ENCODE assay signal across 8 mouse cellular contexts in the genomic region with DNA sequence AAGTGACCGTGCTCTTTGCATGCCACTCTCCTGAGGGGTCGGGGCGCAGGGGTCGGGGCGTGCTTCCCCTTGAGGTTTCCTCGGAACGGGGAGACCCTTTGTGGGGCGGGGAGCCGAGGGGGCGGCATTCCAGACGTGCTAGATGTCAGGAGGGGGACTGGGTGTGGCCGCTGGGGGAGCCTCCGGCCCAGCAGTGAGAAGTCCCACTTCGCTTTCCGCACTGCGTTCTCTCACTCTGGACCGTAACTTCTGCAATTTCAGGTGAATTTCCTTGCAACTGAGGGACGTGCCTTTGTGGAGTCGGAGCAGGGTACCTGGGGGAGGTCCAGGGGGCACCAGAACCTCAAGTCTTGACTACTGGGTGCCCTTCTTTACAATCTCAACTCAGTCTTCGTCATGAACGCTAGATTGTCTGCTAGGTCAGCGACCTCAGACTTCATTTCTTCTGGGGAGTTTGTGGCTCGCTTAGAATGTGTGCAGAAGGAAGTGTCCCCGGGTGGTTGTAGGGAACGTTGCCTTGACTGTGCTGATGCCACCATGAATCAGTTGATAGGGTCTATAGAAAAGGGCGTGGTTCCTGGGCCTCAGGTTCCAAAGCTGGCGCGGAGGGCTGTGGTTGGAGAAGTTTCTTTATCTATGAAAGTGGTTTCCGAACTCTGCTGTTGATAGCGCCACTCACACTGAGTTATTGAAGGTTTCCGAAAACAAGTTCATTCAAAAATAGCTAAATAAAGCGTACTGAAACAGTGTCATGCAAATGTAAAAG. TPM values are rescaled to one million over a fixed set of nuclear protein-coding genes. Genes with fewer than 3 reads are reported as not detected.
DNase-seq lines count a peak whose midpoint lies in the region; ATAC-seq and TF ChIP-seq lines count a peak whose summit lies in the region.

No protein-coding gene starts in this region.

- TF ChIP-seq CTCF in thymus, adult 2 months (IDR thresholded peaks at IDR 0.05; ENCODE audit: borderline replicate concordance, control insufficient read depth, extremely low read depth, insufficient read depth, low read length, poor library complexity), result no peak

- ATAC-seq in erythroblast, adult 5-6 weeks (replicated peaks; ENCODE audit: low FRiP score, poor library complexity, severe bottlenecking), result no peak
- ATAC-seq in forebrain, embryonic 13.5 days, result peak; percentile 44
- peak; percentile 47 for ATAC-seq in intestine, embryonic 16.5 days

- H3K36me3 ChIP-seq in erythroblast, embryonic 14.5 days (ENCODE audit: control insufficient read depth), result no peaks in the 10 kb centered on the region
- H3K36me3 ChIP-seq in forebrain, embryonic 13.5 days (ENCODE audit: poor library complexity, severe bottlenecking), result no peaks in the 10 kb centered on the region
- H3K36me3 ChIP-seq in intestine, embryonic 16.5 days (ENCODE audit: control insufficient read depth, insufficient read depth, low read length), result no peaks in the 10 kb centered on the region
- no peaks in the 10 kb centered on the region for H3K36me3 ChIP-seq in megakaryocyte, embryonic 14.5 days (replicated peaks; ENCODE audit: low read length)
- no peaks in the 10 kb centered on the region for H3K36me3 ChIP-seq in thymus, adult 2 months (ENCODE audit: control insufficient read depth, insufficient read depth, low read length)

- peak overlapping the region; percentile 54 for H3K4me3 ChIP-seq in erythroblast, embryonic 14.5 days (replicated peaks)
- H3K4me3 ChIP-seq in forebrain, embryonic 13.5 days, result peak overlapping the region; percentile 49
- peak overlapping the region; percentile 68 for H3K4me3 ChIP-seq in intestine, embryonic 16.5 days (ENCODE audit: low read length)
- peak overlapping the region; percentile 89 for H3K4me3 ChIP-seq in megakaryocyte, embryonic 14.5 days (replicated peaks)
- H3K4me3 ChIP-seq in thymus, adult 2 months (ENCODE audit: control insufficient read depth, insufficient read depth, low read length), result peak overlapping the region; percentile 88

- H3K9ac ChIP-seq in forebrain, embryonic 13.5 days, result peak overlapping the region; percentile 65
- H3K9ac ChIP-seq in intestine, embryonic 16.5 days (ENCODE audit: low read depth, low read length), result peak overlapping the region; percentile 91

- WGBS in forebrain, embryonic 13.5 days, result 8% methylated on average over 32 of the region's 32 CpGs
- WGBS in intestine, embryonic 16.5 days, result 7% methylated on average over 32 of the region's 32 CpGs
- WGBS in thymus, adult 2 months, result 1% methylated on average over 32 of the region's 32 CpGs

- H3K9me3 ChIP-seq in erythroblast, embryonic 14.5 days (ENCODE audit: control insufficient read depth, low read length), result no peaks in the 10 kb centered on the region
- H3K9me3 ChIP-seq in forebrain, embryonic 13.5 days (replicated peaks), result no peaks in the 10 kb centered on the region
- no peaks in the 10 kb centered on the region for H3K9me3 ChIP-seq in intestine, embryonic 16.5 days (ENCODE audit: control insufficient read depth, low read length)
- H3K9me3 ChIP-seq in megakaryocyte, embryonic 14.5 days, result no peaks in the 10 kb centered on the region; the same call in 1 of the 2 replicates

- H3K27me3 ChIP-seq in erythroblast, embryonic 14.5 days (ENCODE audit: control insufficient read depth), result peaks cover 41% of the 10 kb centered on the region
- peaks cover 21% of the 10 kb centered on the region for H3K27me3 ChIP-seq in forebrain, embryonic 13.5 days
- H3K27me3 ChIP-seq in intestine, embryonic 16.5 days (replicated peaks; ENCODE audit: control insufficient read depth, insufficient read depth, low read length), result no peaks in the 10 kb centered on the region
- H3K27me3 ChIP-seq in megakaryocyte, embryonic 14.5 days (replicated peaks), result peaks cover 64% of the 10 kb centered on the region
- no peaks in the 10 kb centered on the region for H3K27me3 ChIP-seq in thymus, adult 2 months (ENCODE audit: control insufficient read depth, insufficient read depth, low read length)

- peaks cover 16% of the 10 kb centered on the region for H3K4me1 ChIP-seq in erythroblast, embryonic 14.5 days (ENCODE audit: control insufficient read depth)
- peaks cover 26% of the 10 kb centered on the region for H3K4me1 ChIP-seq in forebrain, embryonic 13.5 days
- peaks cover 47% of the 10 kb centered on the region for H3K4me1 ChIP-seq in intestine, embryonic 16.5 days (ENCODE audit: control insufficient read depth, insufficient read depth, low read length)
- H3K4me1 ChIP-seq in megakaryocyte, embryonic 14.5 days, result peaks cover 44% of the 10 kb centered on the region
- peaks cover 35% of the 10 kb centered on the region for H3K4me1 ChIP-seq in thymus, adult 2 months (replicated peaks; ENCODE audit: control insufficient read depth, insufficient read depth, low read length)

- H3K4me2 ChIP-seq in forebrain, embryonic 13.5 days, result peak overlapping the region; percentile 89
- H3K4me2 ChIP-seq in intestine, embryonic 16.5 days (ENCODE audit: low read depth, low read length), result peak overlapping the region; percentile 63

- H3K27ac ChIP-seq in forebrain, embryonic 13.5 days, result peak overlapping the region; percentile 25; the same call in 1 of the 2 replicates
- H3K27ac ChIP-seq in intestine, embryonic 16.5 days (ENCODE audit: low read length), result peak overlapping the region; percentile 93
- peak overlapping the region; percentile 82 for H3K27ac ChIP-seq in thymus, adult 2 months (ENCODE audit: control insufficient read depth, insufficient read depth, low read length)

- TF ChIP-seq POLR2A in thymus, adult 2 months (IDR thresholded peaks at IDR 0.05; ENCODE audit: control insufficient read depth, extremely low read depth, insufficient read depth, low read length, poor library complexity), result peak; percentile 22; the same call in 1 of the 2 replicates

- peak; percentile 59 for DNase-seq in NIH3T3 (ENCODE audit: low read depth)
- peak; percentile 44 for DNase-seq in thymus, adult 2 months
- no peak for DNase-seq in frontal cortex, postnatal 25 days (ENCODE audit: low spot score in 2 of 2)

RNA-seq across cellular contexts. Expression of a gene that starts 0.7 kb away (rescaled TPM):
- 0.05 and 0.07 TPM in 2 replicates for polyA plus RNA-seq in erythroblast, embryonic 14.5 days (2012)
- total RNA-seq in erythroblast, adult 5-6 weeks (2015; ENCODE audit: low replicate concordance), result 112 and 115 TPM in 2 replicates
- total RNA-seq in erythroblast, adult 5-6 weeks (2017; ENCODE audit: low replicate concordance), result 51.4 and 73.2 TPM in 2 replicates
- polyA plus RNA-seq in forebrain, embryonic 13.5 days (2015; fragmentation: Nextera tagmentation; extraction: Ambion mirVana), result 79.2 and 80.1 TPM in 2 replicates
- polyA plus RNA-seq in intestine, embryonic 16.5 days (2015; fragmentation: Nextera tagmentation; extraction: Ambion mirVana), result 599 and 614 TPM in 2 replicates
- polyA plus RNA-seq in megakaryocyte, embryonic 14.5 days (2012; ENCODE audit: insufficient read depth, low replicate concordance), result 6.0 TPM in 1 of 2 replicates, not detected in the other
- 409 and 412 TPM in 2 replicates for polyA plus RNA-seq in thymus, adult 2 months (2012; rRNA removed)

RNA-seq across cellular contexts. Expression of a gene that starts 56.4 kb away (rescaled TPM):
- 0.01 and 0.02 TPM in 2 replicates for polyA plus RNA-seq in erythroblast, embryonic 14.5 days (2012)
- 3.6 and 4.6 TPM in 2 replicates for total RNA-seq in erythroblast, adult 5-6 weeks (2015; ENCODE audit: low replicate concordance)
- 7.1 and 11.3 TPM in 2 replicates for total RNA-seq in erythroblast, adult 5-6 weeks (2017; ENCODE audit: low replicate concordance)
- 14.9 and 16.4 TPM in 2 replicates for polyA plus RNA-seq in forebrain, embryonic 13.5 days (2015; fragmentation: Nextera tagmentation; extraction: Ambion mirVana)
- polyA plus RNA-seq in intestine, embryonic 16.5 days (2015; fragmentation: Nextera tagmentation; extraction: Ambion mirVana), result 12.7 and 12.8 TPM in 2 replicates
- polyA plus RNA-seq in megakaryocyte, embryonic 14.5 days (2012; ENCODE audit: insufficient read depth, low replicate concordance), result 0.39 TPM in 1 of 2 replicates, not detected in the other
- 5.6 and 6.8 TPM in 2 replicates for polyA plus RNA-seq in thymus, adult 2 months (2012; rRNA removed)

Comparison
In these comparisons a context has a peak if more than half of its experiments do, and no peak if none do; other contexts are left out.
1. DNase-seq: peak in NIH3T3 (single experiment) and thymus, adult 2 months (single experiment); none in frontal cortex, postnatal 25 days (0 of 2).
2. H3K27ac ChIP-seq: peak in every context shown above with its lines; median percentile 93 in intestine, embryonic 16.5 days; 82 in thymus, adult 2 months; 25 in forebrain, embryonic 13.5 days.
3. RNA of a gene that starts 0.7 kb away (polyA plus RNA-seq): 599 to 614 TPM in intestine, embryonic 16.5 days, 409 to 412 TPM in thymus, adult 2 months and 79.2 to 80.1 TPM in forebrain, embryonic 13.5 days; 6.0 TPM in megakaryocyte, embryonic 14.5 days and 0.05 to 0.07 TPM in erythroblast, embryonic 14.5 days; every median in the first group is over 10 times any median in the second.
4. Peak in every context shown above with its lines, with median percentiles within 50 percentile points of each other: H3K4me3 ChIP-seq.